Mouse (Mus musculus) embryo, embryonic 10 days (tissue): Measurements from ENCODE around the gene Clec4a3.
"Not testable (repeated sequence)": the region's sequence is repeated elsewhere in the genome, so short reads cannot be mapped to it uniquely, and the experiment has no call there.

Experiments
- DNase-seq: peaks from one replicate; pipeline ENCODE4 v3.0.0-alpha.2; 2015; ENCODE audit warnings: low spot score

Clec4a3 gene

DNA sequence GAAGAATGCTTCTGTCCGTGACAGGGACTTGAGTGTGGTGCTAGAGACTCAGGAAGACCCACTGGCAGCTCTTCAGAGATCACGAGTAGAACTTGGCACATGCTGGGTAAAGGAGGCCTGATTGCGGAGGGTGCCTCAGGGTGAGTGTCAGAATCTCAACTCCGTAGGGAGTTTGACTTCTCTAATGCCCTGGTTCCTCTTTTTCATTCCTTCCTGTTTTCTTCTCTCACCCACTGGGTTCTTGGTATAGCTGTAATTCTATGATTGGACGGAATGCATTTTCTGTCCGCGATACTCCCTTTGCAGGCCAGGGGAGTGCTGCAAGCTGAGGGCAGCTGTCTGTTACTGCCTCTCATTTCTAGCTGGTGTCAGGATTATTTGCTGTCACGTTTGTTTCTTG, at the start of gene Clec4a3:
Gene Clec4a3, plus strand, starts transcription at position 115 of the 400 bp plus-strand sequence.
- DNase-seq, result no peak

GRCm38 (mm10) chr6:122919922-122920321, 32.4 kb upstream of the Clec4a3 start:
- DNase-seq, result no peak

DNA sequence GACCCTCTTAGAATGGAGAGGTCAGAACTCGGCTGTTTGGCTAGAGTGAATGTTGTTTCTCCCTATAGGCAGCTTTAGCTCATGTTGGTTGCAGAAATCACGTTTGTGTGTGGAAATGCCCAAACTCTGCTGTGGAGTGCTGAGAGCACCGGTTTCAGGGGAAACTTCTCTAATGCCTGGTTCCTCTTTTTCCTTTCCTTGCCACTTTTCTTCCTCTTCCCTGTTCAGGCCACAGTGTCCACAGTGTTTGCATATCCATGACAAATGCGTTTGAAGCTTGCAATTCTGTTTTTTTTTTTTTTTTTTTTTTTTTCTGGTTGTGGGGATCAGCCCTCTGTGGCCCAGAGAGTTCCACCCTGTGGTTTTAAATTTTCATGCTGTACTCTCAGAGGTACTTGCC, 30.9 kb upstream of the Clec4a3 start, which contains the start of gene Clec4a1:
Gene Clec4a1, plus strand, starts transcription at position 398 of the 400 bp plus-strand sequence.
- no peak for DNase-seq

GRCm38 (mm10) chr6:122934845-122935244, 17.5 kb upstream of the Clec4a3 start:
- no peak for DNase-seq

GRCm38 (mm10) chr6:122939618-122940017, 12.7 kb upstream of the Clec4a3 start:
- DNase-seq, result no peak

- no peak for DNase-seq
Measured at GRCm38 (mm10) chr6:122946760-122947159, 5.6 kb upstream of the Clec4a3 start.

GRCm38 (mm10) chr6:122964562-122964961, 12.2 kb downstream of the Clec4a3 start:
- no peak for DNase-seq

GRCm38 (mm10) chr6:122969048-122969447, 16.7 kb downstream of the Clec4a3 start:
- DNase-seq, result no peak

DNA sequence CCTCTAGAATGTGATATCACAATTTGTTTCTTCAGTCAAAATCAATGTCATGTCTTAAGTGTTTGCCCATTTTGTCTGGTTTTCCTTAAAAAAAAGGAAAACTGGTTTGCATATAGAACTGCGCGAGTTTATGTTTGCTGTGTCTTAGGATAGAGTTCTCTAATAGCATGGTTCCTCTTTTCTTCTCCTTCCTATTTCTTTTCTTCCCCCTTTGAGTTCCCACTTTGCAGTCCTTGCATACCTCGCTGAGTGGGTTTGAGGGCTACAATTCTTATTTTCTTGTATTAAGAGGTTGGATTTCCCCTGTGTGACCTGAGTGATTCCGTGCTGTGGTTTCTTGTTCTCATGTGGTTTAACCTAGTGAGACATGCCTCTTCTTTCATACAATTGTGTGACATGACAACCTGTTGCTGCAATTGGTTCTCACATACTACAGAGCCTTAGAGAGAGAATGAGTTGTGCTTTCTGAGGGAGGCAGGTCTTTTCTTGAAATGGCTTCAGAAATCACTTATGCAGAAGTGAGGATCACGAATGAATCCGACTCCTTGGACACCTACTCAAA, 37.6 kb downstream of the Clec4a3 start, which contains the start of gene Clec4a4:
Gene Clec4a4, plus strand, starts transcription at position 492 of the 562 bp plus-strand sequence.
- DNase-seq, result no peak

DNA sequence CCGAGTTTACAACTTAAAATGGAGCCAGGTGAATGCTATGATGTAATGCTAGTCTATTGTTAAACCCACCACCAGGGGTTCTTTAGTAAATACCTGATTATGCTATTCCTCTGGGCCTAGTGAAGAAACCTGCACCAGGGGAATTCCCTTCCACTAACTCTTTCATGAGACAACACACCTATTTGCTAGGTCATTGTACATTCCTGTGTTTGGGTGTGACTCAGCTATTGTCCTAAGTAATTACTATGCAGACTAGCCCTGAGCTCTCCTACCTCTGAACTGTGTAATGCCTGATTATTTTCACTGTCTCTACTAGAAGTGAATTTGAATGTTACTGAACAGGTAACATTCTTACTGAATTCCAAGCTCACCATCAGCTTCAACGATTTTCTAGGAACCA, 52.4 kb downstream of the Clec4a3 start:
- DNase-seq, result not testable (repeated sequence)

DNA sequence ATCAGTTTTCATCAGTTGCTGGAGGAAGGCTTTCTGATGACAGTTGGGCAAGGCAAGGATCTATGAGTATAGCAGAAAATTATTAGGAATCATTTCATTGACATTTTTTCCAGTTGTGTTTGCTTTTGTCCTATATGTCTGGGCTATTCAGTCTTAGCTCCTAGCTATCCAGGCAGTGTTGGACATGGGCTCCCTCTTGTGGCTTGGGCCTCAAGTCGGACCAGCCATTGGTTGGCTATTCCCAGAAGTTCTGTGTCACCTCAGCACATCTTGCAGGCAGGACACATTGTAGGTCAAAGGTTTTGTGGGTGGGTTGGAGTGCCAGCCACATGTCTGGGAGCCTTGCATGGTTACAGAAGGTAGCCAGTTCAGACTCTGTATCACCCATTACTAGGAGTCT, 53.3 kb downstream of the Clec4a3 start:
- DNase-seq, result no peak
